Mouse (Mus musculus) 416B (cell line): ENCODE data around the gene Tmem186.

Experiments used
- DNase-seq: peaks from one replicate; pipeline ENCODE4 v3.0.0; 2011; ENCODE audit warnings: low read depth

The Tmem186 gene

GRCm38 (mm10) chr16:8612214-8613005 is 25.1 kb downstream of the Tmem186 start:
- no peak for DNase-seq

- no peak for DNase-seq
Measured at GRCm38 (mm10) chr16:8610397-8610796, 27.1 kb downstream of the Tmem186 start.

DNA sequence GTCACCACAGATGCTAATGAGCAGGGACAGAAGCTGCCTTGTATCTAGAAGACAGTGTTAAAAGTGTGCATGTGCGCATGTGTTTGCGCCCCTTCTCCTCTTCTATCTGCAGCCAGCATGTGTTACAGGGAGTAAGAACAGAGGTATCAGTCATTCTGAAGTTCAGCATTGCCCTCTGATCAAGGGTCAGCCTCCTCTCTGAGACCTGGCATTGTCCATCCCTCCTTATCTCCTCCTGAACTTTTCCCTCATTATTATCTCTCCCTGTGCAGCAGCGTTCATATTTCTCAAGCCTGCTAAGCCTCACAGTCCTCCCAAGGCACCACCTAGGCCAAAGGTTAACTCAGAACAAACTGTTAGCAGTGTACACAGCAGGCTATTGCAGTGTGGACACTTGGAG is 33.7 kb downstream of the Tmem186 start:
- no peak for DNase-seq

- no peak for DNase-seq
Measured at GRCm38 (mm10) chr16:8597516-8597915, 40.0 kb downstream of the Tmem186 start.

- no peak for DNase-seq
Measured at GRCm38 (mm10) chr16:8596336-8596735, 41.2 kb downstream of the Tmem186 start.

GRCm38 (mm10) chr16:8595411-8595810 is 42.1 kb downstream of the Tmem186 start:
- no peak for DNase-seq

DNA sequence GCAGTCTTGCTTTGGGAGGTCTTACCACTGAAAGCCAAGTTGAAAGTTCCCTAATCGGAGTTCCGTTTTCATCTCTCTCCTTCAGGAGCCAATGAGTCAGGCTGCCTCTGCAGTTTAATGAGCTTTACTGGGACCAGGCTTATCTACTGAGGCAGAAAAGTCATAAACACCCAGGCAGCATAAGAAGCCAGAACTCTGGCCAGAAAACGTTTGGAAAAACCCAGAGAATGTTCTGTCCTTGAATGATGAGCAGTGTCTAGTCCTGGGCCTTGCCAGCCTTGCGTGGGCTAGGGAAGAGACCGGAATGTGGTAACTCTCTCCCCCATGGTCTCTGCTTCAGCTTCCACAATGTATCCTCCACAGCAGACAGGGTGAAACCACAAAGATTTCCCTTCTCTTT is 52.5 kb downstream of the Tmem186 start:
- DNase-seq: no peak

- no peak for DNase-seq
Measured at GRCm38 (mm10) chr16:8584248-8584647, 53.3 kb downstream of the Tmem186 start.
